Mouse (Mus musculus) midbrain, embryonic 13.5 days (tissue): ENCODE measurements around the gene Dlat. TPM values are rescaled to one million over a fixed set of nuclear protein-coding genes. Genes with fewer than 3 reads are reported as not detected.

Source experiments
- ATAC-seq: fragments of 200-750 bp; cut with Nextera tagmentation; 2 replicates; pipeline ENCODE4 v1.8.0; 2017; ENCODE audit warnings: mild to moderate bottlenecking, moderate TSS enrichment, moderate library complexity
- H3K27ac ChIP-seq: fragments of 300-500 bp; sonication (generic); 2 replicates; pipeline ENCODE4 v1.5.1; 2015; ENCODE audit warnings: inconsistent platforms, mild to moderate bottlenecking, moderate library complexity
- H3K27me3 ChIP-seq: fragments of 300-500 bp; sonication (generic); 2 replicates; pipeline ENCODE4 v1.6.1; 2015; ENCODE audit warnings: mild to moderate bottlenecking, inconsistent platforms
- H3K36me3 ChIP-seq: fragments of 300-500 bp; sonication (generic); 2 replicates; pipeline ENCODE4 v1.6.1; 2015; ENCODE audit warnings: mild to moderate bottlenecking, inconsistent platforms
- H3K4me1 ChIP-seq: fragments of 300-500 bp; sonication (generic); replicated peaks from 2 replicates; pipeline ENCODE4 v1.6.1; 2015; ENCODE audit warnings: inconsistent platforms
- H3K4me2 ChIP-seq: fragments of 300-500 bp; sonication (generic); replicated peaks from 2 replicates; pipeline ENCODE4 v1.6.1; 2015; ENCODE audit warnings: moderate library complexity, mild to moderate bottlenecking, inconsistent platforms
- H3K4me3 ChIP-seq: fragments of 300-500 bp; sonication (generic); replicated peaks from 2 replicates; pipeline ENCODE4 v1.5.1; 2015; ENCODE audit warnings: mild to moderate bottlenecking, inconsistent platforms
- H3K9ac ChIP-seq: fragments of 300-500 bp; sonication (generic); replicated peaks from 2 replicates; pipeline ENCODE4 v1.6.1; 2015; ENCODE audit warnings: mild to moderate bottlenecking, inconsistent platforms
- H3K9me3 ChIP-seq: fragments of 300-500 bp; sonication (generic); 2 replicates; pipeline ENCODE4 v1.6.1; 2016; ENCODE audit warnings: mild to moderate bottlenecking, inconsistent platforms
- WGBS: fragments of 180-500 bp; shearing (Covaris S2); methylation state at CpG from one replicate; pipeline ENCODE4 v1.1.7; 2015; 5-methylcytosine and 5-hydroxymethylcytosine counted together
- polyA plus RNA-seq: library from polyadenylated mRNA; unstranded; fragments of >200 nt; fragmentation: Nextera tagmentation; extraction: Ambion mirVana; gene quantifications from 2 replicates; pipeline ENCODE4 v1.2.1, GENCODE M21; 2015

Gene Dlat
- polyA plus RNA-seq, 1 experiment from 2014 or later = 40.9 TPM

GRCm38 (mm10) chr9:50686866-50687652 is 27.5 kb upstream of the Dlat start:
- Histone ChIP-seq H3K4me3 (no peak overlapping the region), H3K4me2 (no peak overlapping the region), H3K9ac (no peak overlapping the region), H3K36me3 (peaks cover 76% of the 10 kb centered on the region), H3K9me3 (no peaks in the 10 kb centered on the region), H3K27ac (no peak overlapping the region), H3K27me3 (no peaks in the 10 kb centered on the region), H3K4me1 (no peaks in the 10 kb centered on the region)
- no peak for ATAC-seq
- WGBS = 72% methylated on average over 6 of the region's 6 CpGs

GRCm38 (mm10) chr9:50681727-50682126 is 22.1 kb upstream of the Dlat start:
- no peak overlapping the region for H3K9ac ChIP-seq
- H3K4me1 ChIP-seq = no peaks in the 10 kb centered on the region
- no peak overlapping the region for H3K27ac ChIP-seq
- no peak for ATAC-seq
- no peak overlapping the region for H3K4me2 ChIP-seq
- no peaks in the 10 kb centered on the region for H3K27me3 ChIP-seq
- H3K4me3 ChIP-seq = no peak overlapping the region
- H3K36me3 ChIP-seq = peaks cover 81% of the 10 kb centered on the region
- H3K9me3 ChIP-seq = no peaks in the 10 kb centered on the region
- WGBS = 58% methylated on average over 7 of the region's 7 CpGs

GRCm38 (mm10) chr9:50679406-50679805 is 19.8 kb upstream of the Dlat start:
- Histone ChIP-seq H3K4me1 (no peaks in the 10 kb centered on the region), H3K36me3 (peaks cover 79% of the 10 kb centered on the region), H3K4me3 (no peak overlapping the region), H3K9ac (no peak overlapping the region), H3K27me3 (no peaks in the 10 kb centered on the region), H3K4me2 (no peak overlapping the region), H3K9me3 (no peaks in the 10 kb centered on the region), H3K27ac (no peak overlapping the region)
- ATAC-seq = no peak
- 97% methylated on average over 1 of the region's 1 CpGs for WGBS

GRCm38 (mm10) chr9:50674771-50675170 is 15.2 kb upstream of the Dlat start:
- H3K36me3 ChIP-seq = peaks cover 40% of the 10 kb centered on the region
- no peaks in the 10 kb centered on the region for H3K27me3 ChIP-seq
- no peak overlapping the region for H3K9ac ChIP-seq
- no peaks in the 10 kb centered on the region for H3K4me1 ChIP-seq
- no peak overlapping the region for H3K27ac ChIP-seq
- no peaks in the 10 kb centered on the region for H3K9me3 ChIP-seq
- no peak overlapping the region for H3K4me2 ChIP-seq
- no peak overlapping the region for H3K4me3 ChIP-seq
- WGBS = 35% methylated on average over 1 of the region's 1 CpGs
- ATAC-seq = no peak

- H3K9me3 ChIP-seq = no peaks in the 10 kb centered on the region
- no peak overlapping the region for H3K4me3 ChIP-seq
- 30% methylated on average over 5 of the region's 5 CpGs for WGBS
- H3K36me3 ChIP-seq = peaks cover 49% of the 10 kb centered on the region
- no peak overlapping the region for H3K4me2 ChIP-seq
- H3K27ac ChIP-seq = no peak overlapping the region
- H3K27me3 ChIP-seq = no peaks in the 10 kb centered on the region
- H3K9ac ChIP-seq = no peak overlapping the region
- 0 out of 2 replicates have a peak, but pooled peaks have one; percentile 58 for ATAC-seq
- H3K4me1 ChIP-seq = no peaks in the 10 kb centered on the region
These were observed 11.1 kb upstream of the Dlat start for GRCm38 (mm10) chr9:50670690-50671089.

GRCm38 (mm10) chr9:50667579-50668498 is 8.3 kb upstream of the Dlat start:
- Histone ChIP-seq H3K36me3 (peaks cover 56% of the 10 kb centered on the region), H3K9ac (no peak overlapping the region), H3K27me3 (no peaks in the 10 kb centered on the region), H3K4me1 (no peaks in the 10 kb centered on the region), H3K4me3 (no peak overlapping the region), H3K9me3 (no peaks in the 10 kb centered on the region), H3K27ac (no peak overlapping the region), H3K4me2 (no peak overlapping the region)
- 87% methylated on average over 8 of the region's 8 CpGs for WGBS
- ATAC-seq = no peak

GRCm38 (mm10) chr9:50666442-50666841 is 6.9 kb upstream of the Dlat start:
- Histone ChIP-seq H3K4me2 (no peak overlapping the region), H3K4me3 (no peak overlapping the region), H3K4me1 (no peaks in the 10 kb centered on the region), H3K27ac (no peak overlapping the region), H3K27me3 (no peaks in the 10 kb centered on the region), H3K9ac (no peak overlapping the region), H3K36me3 (peaks cover 56% of the 10 kb centered on the region), H3K9me3 (no peaks in the 10 kb centered on the region)
- 87% methylated on average over 6 of the region's 6 CpGs for WGBS
- ATAC-seq = no peak

GRCm38 (mm10) chr9:50664826-50665225 is 5.2 kb upstream of the Dlat start:
- no peak overlapping the region for H3K27ac ChIP-seq
- H3K9ac ChIP-seq = no peak overlapping the region
- no peaks in the 10 kb centered on the region for H3K9me3 ChIP-seq
- no peaks in the 10 kb centered on the region for H3K27me3 ChIP-seq
- peaks cover 53% of the 10 kb centered on the region for H3K36me3 ChIP-seq
- H3K4me2 ChIP-seq = no peak overlapping the region
- peaks cover 6% of the 10 kb centered on the region for H3K4me1 ChIP-seq
- WGBS = 89% methylated on average over 5 of the region's 5 CpGs
- ATAC-seq = no peak
- no peak overlapping the region for H3K4me3 ChIP-seq

- no peaks in the 10 kb centered on the region for H3K27me3 ChIP-seq
- no peak for ATAC-seq
- WGBS = 17% methylated on average over 12 of the region's 12 CpGs
- peak overlapping the region; percentile 70 for H3K4me2 ChIP-seq
- H3K36me3 ChIP-seq = peaks cover 26% of the 10 kb centered on the region
- no peak overlapping the region; the same call in 1 of the 2 replicates for H3K27ac ChIP-seq
- H3K9ac ChIP-seq = peak overlapping the region; percentile 93
- peaks cover 25% of the 10 kb centered on the region for H3K4me1 ChIP-seq
- peak overlapping the region; percentile 90 for H3K4me3 ChIP-seq
- H3K9me3 ChIP-seq = no peaks in the 10 kb centered on the region
These were observed 851 bp upstream of the Dlat start for GRCm38 (mm10) chr9:50660431-50660830.

- H3K4me3 ChIP-seq = peak overlapping the region; percentile 90
- H3K9ac ChIP-seq = peak overlapping the region; percentile 93
- H3K27ac ChIP-seq = peak overlapping the region; percentile 84
- H3K27me3 ChIP-seq = no peaks in the 10 kb centered on the region
- WGBS = under 1% methylated on average over 28 of the region's 28 CpGs
- peaks cover 27% of the 10 kb centered on the region for H3K36me3 ChIP-seq
- H3K4me1 ChIP-seq = peaks cover 25% of the 10 kb centered on the region
- H3K9me3 ChIP-seq = no peaks in the 10 kb centered on the region
- H3K4me2 ChIP-seq = peak overlapping the region; percentile 70
- ATAC-seq = no peak
These were observed 615 bp downstream of the Dlat start for GRCm38 (mm10) chr9:50658941-50659388.

GRCm38 (mm10) chr9:50658391-50658790 is 1.2 kb downstream of the Dlat start:
- Histone ChIP-seq H3K4me3 (peak overlapping the region; percentile 90), H3K4me1 (peaks cover 25% of the 10 kb centered on the region), H3K27ac (peak overlapping the region; percentile 84; the same call in 1 of the 2 replicates), H3K9ac (peak overlapping the region; percentile 93), H3K27me3 (no peaks in the 10 kb centered on the region), H3K4me2 (peak overlapping the region; percentile 70), H3K36me3 (peaks cover 32% of the 10 kb centered on the region), H3K9me3 (no peaks in the 10 kb centered on the region)
- no peak for ATAC-seq
- WGBS = 31% methylated on average over 5 of the region's 5 CpGs

- 96% methylated on average over 10 of the region's 10 CpGs for WGBS
- Histone ChIP-seq H3K36me3 (peaks cover 94% of the 10 kb centered on the region), H3K4me2 (no peak overlapping the region)
These were observed 9.1 kb downstream of the Dlat start for GRCm38 (mm10) chr9:50650503-50650902.

More at GRCm38 (mm10) chr9:50650503-50650902, 9.1 kb downstream of the Dlat start:
- no peak overlapping the region for H3K9ac ChIP-seq
- no peak overlapping the region for H3K4me3 ChIP-seq
- H3K27ac ChIP-seq = no peak overlapping the region
- H3K4me1 ChIP-seq = no peaks in the 10 kb centered on the region
- no peaks in the 10 kb centered on the region for H3K9me3 ChIP-seq
- ATAC-seq = no peak
- no peaks in the 10 kb centered on the region for H3K27me3 ChIP-seq
